Mouse (Mus musculus): ENCODE measurements around the gene Tef.

Tef gene

DNA sequence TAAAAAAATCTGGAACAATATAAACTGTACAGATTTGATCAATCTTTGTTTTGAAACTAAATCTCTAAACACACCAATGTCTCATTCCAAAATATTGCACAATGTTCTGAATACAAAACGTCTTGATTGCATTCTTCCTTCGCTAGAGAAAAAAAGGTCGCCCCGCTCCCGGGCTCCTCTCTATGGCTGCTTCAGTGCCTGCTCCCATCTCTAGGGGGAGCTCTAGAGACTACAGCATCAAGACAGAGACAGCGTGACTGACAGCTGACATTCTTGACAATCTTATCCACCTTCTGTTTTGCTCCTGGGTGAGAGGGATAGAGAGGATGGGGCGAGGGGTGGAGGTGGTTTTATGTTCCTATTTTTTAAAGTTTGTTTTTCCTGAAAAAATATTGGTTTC is 46.1 kb downstream of the Tef start:
- DNase-seq (ENCODE audit: low spot score): peak; percentile 83

DNA sequence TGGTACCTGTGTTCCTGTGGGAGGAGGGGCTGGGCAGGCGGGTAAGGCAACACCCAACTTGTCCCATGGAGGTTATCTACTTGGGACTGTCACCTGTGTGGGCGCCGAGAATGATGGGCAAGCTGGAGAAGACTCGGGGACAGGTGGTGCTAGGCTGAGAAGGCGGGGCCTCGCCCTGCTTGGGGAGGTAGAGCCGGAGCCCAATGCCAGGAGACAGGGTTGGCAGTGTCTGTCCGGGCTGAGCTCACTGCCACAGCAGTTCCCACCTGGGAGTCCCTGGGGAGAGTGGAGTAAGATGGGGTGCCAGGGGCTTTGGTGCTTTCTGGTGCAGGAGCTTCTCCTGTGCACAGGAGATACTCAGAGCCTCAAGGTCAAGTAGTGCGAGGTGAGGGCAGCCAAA is 46.9 kb downstream of the Tef start:
- DNase-seq (ENCODE audit: low spot score): no peak

DNA sequence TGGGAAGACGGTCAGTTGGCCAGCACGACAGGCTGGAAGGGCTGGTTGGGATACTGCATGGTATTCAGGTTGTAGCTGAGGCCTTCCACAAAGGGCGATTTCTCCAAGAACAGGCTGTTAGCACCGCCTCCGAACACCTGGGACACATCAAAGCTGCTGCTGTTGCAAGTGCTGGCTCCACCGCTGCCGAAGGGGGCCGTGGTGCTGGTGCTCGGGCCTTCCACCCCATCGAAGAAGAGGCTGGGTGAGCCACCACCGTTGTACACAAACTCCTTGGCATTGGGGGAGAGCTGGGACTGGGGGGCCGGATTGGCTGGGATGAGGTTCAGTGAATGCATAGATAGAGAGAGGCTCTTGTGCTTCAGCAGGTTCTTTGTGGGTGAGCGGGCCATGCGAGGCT is 48.5 kb downstream of the Tef start:
- DNase-seq (ENCODE audit: low spot score): no peak

DNA sequence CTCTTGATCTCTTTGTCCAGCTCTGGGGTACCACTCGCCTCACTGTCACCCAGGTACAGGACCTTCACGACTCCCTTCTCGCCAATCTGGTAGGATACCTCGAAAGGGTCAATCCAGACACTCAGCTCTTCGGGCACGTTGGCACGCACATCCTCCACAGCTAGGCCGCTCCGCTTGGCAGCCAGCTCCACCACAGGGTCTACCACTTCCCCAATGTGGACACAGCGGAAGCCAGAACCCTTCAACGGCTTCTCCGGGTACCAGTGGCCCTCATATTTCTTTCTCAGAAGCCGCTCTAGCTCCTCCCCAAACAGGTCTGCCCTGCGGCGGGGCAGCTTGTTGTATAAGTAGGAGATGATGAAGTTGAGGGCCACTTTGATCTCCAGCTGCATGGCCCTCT is 49.2 kb downstream of the Tef start:
- no peak for DNase-seq (ENCODE audit: low spot score)

DNA sequence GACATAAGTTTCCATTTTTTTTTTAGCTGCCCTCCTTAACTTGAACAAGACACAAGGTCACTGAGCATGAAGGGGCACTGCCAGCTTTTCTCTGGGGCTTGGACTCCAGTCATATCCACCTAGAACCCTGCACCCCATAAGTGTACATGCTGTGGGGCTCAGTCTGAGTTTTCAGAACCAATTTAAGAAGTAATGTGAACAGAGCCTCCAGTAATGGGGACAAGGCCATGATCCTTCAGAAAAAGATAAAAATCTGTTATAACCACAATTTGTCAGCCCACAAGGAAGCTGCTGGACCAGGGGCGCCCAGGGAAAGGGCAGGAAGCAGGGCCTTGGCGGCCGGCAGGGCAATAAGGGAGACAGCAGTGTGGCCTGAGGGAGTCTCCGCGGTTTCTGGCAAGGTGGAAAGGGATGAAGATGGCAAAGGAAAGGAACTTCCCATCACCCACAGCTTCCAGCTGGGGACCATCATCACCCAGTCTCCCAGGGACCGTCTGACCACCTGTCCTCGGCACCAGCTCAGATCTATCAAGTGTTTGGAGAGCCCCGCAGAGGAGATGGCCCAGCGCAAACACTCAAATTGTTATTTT is 50.3 kb downstream of the Tef start:
- no peak for DNase-seq (ENCODE audit: low spot score)

DNA sequence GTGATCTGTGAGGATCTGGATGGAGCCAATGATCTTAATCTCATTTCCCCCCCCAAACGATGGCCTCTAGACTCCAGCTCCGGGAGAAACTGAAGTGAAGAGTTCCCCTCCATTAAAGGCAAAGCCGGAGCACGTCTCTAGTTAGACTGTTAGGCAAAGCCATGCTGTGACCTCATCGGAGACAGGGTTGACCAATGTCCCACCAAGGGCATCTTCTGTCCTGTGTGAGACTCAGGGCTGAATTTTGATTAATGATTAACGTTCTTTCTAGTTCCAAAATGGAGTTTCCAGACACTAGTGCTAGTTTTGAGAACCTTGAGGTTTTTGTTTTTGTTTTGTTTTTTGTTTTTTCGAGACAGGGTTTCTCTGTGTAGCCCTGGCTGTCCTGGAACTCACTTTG is 50.9 kb downstream of the Tef start:
- no peak for DNase-seq (ENCODE audit: low spot score)

DNA sequence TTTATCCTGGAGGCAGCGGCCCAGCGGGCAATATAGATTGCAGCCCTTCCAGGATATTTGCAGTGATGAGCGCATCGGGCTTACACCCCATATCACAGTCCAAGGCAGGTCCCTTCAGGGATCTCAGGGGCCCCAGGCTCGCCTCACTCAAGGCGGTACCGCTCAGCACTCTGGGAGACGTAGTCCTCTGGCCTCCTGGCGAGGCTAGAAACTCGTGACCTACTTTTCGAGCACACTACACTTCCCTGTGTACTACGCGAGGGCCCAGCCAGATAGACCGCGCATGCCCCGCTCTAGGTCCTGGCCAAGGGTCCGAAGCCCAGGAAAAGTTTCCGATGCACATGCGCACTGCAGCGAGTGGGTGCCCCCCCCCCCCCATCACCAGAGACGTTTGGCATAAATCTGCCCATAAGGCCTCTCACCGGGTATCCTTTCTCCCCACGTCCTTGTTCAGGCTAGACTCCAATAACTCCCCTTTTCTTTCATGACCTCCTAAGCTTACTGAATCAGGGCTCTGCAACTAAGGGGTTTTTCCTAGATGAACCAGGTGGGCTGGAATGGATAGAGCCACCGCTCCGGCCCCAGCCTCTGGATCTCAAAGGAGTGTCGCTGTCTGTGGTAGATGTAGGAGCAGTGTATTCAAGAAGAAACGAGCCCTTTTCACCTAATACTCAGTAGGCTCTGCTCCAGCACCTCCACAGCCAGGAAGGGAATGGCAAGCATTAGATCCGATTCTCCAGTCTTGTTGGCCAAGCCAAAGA is 54.0 kb downstream of the Tef start:
- DNase-seq (ENCODE audit: low spot score): peak; percentile 91

DNA sequence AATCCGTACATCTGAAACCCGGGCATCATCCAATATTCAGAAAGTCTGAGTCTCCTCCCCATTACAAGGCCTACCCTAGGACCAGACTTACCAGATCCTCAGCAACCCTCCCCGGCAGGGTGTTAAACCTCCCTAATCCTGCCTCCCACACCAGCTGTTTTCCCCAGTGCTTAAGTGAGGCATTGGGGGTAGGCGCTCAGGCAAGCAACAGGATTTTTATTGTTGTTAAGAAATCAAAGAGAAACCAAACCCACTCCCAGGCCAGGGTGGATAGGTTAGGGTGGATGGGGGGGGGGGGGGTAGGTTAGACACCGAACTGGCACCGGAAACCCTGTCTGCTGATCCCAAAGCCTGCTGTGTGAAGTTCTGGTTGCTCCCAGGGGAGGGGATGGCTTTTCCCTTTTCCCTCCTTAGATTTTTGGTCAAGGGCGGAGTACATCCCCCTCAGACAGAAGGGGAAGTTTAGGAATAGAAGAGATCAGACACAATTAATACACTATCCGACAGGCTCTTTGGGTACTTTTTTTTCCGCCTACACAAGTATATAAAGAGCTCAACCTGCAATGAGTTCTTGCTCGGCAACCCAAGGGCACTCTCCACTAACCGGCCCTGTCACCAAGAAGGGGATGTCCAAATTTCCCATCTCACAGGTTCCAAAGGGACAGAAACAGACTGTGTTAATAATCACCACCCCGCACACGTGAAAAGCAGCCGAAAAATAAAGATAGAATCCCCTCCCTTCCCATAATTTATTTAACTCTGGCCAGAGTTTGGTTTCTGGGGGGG is 54.9 kb downstream of the Tef start:
- peak; percentile 54 for DNase-seq (ENCODE audit: low spot score)

DNA sequence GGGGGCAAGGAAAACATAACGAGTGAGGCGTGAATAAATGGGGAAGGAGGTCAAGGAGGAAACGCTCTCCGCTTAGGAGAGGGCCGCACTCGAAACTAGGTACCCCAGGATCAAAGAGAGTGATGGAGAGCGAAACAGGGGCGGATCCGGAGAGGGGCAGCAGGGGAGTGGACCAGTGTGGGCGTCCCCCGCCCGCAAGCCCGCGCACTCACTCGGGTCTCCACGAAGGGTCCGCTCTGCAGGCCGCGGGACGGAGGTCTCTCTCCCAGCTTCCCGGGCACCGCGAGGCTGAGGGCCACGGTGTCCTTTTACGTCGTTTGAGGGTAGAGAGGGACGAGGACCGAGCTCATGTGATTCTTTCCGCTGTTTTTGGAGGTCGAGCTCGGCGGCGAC is 55.5 kb downstream of the Tef start:
- no peak for DNase-seq (ENCODE audit: low spot score)

DNA sequence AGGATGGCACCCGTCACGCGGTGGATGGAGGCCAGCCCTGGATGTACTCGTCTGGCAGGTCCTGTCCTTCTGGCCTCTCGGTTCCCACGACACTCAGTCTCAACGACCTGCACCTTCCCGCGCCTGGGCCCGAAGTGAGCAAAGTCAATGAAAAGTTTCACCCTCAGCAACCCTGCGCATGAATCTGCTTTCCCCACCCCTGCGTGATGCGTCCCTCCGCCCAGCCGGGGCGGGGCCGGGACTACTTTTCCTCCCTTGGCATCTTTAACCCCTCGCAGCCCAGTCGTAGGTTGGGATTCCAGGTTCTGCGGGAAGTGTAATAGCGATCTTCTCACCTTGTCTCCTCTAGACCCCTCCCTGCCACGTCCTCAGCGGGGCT is 55.9 kb downstream of the Tef start:
- DNase-seq (ENCODE audit: low spot score): peak; percentile 89

DNA sequence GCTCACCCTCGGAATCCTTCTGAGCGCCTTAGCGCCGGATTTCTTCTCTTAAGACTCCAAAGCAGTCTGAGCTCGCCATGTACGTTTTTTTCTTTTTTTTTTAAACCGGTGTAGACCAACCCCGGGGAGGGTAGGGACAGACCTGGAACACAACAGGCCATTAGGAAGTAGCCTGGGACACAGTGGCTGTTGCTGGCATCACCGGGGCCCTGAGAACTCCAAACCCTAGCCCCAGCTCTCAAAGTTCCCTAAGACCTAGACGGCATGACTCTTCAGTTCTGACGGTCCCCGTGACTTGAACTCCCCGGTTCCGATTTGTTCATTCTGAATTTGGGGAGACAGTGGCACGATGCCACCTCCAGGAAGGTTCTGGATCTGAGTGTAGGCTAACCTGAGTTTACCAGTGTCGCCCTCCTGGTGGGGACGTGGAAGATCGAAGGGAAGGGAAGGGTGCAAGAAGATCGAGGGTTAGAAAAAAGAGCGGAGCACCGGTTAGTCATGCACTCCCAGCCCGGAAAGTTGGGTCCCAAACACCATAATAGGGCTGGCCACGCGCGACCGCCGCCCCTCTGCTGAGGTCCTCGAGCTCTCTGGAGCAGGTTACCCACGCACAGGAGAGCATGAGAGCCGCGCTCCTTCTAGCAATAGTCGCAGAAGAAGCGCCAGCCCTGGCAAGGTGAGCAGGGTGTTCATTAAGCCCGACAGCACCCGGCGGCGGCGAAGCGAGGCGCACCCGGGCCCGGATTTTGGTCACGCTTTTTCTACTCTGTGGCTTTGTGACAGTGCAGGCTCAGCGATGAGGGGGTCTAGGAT is 56.5 kb downstream of the Tef start, which contains the start of gene Tob2:
TSS of gene Tob2 (minus strand) at position 280 of the 813 bp plus-strand sequence.
- peak; percentile 55 for DNase-seq (ENCODE audit: low spot score)

DNA sequence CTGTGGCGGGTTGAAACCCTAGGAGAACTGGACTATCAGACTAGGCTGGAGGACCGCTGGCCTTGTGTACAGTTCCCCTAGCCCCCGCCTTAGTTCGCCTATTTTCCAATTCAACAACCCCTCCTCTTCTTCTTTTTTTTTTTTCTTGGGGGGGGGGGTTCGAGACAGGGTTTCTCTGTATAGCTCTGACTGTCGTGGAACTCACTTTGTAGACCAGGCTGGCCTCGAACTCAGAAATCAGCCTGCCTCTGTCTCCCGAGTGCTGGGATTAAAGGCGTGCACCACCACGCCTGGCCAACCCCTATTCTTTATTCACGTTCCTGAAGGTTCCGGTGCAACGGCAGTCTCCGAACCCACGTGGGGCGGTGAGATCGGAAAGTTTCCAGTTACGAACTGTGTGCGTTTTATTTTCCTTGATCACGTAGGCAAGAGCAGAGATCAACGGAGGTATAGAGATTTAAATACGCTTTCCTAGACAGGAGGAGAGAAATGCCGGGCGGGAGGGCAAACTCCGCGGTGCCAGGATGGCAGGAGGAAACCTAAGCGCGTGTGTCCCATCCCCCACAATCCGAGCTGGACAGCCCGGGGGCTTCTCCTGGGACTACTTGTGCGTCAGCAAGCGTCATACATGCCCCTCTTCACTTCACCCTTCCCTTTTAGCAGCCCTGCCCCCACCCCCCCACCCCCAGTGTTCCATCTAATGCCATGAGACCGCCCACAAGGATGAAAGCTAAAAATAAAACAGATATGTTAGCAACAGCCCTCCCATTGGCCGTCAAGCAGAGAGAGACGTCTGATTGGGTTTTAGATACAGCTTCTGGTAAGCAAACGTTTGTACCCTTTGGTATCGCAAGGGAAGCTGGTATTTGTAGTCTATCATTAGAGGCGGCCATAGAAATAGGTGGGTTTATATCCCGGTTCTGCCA is 57.4 kb downstream of the Tef start:
- peak; percentile 71 for DNase-seq (ENCODE audit: low spot score)

DNA sequence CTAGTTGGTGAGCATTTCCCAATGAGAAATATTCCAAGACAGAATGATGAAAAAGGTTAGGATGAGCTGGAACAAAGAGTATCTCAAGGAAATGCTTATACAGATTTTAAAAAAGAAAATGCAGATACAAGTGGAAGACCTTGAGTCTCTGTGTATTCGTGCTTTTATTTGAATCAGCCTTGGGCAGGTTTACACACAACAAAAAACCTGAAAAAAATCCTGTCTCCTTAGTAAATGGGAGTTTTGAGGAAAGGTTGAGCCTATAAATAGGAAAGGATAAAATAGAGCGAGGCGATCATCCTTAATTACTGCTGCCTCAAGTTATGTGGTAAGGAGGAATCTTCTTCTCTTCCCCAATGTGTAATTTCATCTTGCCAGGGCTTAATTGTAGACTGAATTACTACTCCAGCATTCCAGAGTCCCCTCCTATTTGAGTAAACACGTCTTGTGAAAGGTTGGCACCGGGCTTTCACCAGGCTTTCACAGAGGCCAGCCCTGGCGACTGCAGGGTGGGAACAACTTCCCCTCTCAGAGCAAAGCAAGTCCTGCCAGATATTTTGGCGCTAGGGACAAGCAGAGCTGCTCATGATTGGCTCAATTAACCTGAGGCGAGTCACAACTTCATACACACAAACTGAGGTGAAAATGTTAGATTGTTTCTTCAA is 58.4 kb downstream of the Tef start:
- no peak for DNase-seq (ENCODE audit: low spot score)

DNA sequence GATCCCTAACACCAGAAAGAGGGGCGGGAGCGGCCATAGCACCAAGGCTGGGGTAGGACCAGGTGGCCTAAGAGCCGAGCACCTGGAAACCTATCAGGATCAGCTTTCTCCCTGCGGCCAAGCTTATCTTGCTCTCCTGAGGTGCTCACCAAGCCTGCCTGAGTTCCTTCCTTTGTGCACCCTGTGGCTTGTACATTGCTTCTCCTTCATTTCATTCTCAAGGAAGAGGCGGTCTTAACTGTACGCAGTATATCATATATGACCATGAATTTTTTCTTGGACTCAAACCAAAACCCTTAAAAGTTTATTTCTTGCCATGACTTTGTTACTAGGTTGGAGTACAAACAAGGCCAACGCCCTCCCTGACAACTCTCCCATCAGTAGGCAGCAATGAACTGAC is 62.0 kb downstream of the Tef start:
- DNase-seq (ENCODE audit: low spot score): no peak

DNA sequence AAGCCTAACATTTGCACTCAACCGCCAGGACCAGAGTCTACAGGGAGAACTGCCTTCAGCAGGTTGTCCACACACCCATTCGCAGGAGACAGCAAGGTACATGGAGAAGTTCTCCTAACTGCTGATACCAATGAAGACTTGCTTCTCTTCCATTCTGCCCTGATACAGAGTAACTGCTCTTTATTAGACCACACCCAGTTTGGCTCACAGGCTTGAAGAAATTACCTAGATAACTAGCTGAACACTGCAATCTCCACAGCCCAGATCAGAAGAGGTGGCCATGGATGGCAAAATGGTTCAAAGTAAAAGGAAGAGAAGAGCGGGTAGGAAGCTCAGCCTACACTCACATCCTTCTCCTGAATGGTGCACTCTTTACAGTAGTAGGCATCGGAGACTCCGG is 67.8 kb downstream of the Tef start:
- no peak for DNase-seq (ENCODE audit: low spot score)

DNA sequence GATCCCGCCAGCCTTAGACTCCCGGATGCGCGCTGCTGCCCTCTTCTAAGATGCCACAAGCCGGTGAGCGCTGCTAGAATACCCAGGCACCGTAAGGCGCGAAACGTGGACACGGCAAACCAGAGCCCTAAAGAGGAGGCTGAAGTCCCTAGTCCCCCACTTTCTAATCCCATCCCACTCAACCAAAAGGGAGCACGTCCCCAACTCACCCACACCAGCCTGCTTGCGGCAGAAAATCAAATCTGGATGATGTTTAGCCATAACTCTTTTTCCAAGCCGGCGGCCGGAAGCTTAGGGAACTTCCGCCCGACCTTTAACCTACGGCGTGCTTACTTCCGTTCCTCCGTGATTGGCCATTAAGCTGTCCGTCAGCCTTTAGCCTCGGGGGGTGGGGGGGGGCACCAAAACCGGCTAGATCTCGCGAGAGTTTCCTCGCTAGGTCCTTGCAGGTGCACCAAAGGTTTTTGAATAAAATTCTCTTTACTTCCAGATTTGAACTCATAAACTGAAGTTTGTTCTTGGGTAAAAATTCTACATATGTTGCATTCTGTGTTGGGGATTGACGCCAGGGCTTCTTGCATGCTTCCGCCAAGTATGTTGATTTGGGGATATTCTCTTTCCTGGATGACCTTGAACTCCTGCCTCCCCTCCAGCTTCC is 69.5 kb downstream of the Tef start, which contains the start of gene Phf5a:
TSS of gene Phf5a (minus strand) at position 308 of the 658 bp plus-strand sequence.
- DNase-seq (ENCODE audit: low spot score): peak; percentile 96

DNA sequence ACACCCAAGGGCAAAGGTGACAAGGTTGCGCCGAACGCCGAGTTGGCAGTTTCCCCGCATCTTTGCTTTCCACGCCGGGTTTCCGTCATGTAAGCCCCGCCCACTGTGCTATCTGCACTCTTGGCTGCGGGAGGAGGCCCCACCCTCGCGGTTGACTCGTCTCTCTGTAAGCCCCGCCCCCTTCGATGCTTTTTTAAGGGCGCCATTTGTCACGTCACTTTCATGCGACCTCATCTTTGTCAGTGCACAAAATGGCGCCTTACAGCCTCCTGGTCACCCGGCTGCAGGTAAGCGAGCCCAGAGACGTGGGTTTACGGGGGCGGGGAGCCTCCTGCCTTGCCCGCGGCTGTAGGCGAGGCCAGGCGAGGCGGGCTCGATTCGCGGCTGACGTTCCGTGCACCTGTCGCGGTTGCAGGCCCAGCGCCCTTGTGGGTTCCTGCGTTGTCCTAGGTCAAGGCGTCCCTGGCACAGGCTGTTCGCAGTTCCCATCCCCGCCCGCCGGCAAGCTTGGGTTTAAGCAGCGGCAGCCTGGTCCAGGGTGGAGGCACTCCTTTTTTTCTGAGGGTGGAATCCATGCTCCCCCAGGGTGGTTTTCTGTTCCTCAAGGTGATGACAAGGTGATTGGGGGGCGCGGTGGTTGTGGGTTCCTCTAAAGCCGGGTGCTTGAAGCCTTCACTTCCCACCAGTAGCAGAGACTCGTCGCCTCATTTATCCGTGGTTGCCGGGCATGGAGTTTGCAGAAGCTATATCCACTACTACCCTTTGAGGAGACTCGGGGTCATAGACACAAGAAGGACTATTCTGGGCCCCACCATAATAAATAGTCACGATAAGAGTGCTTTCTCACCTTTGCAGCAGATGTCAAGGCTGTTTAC is 70.3 kb downstream of the Tef start, which contains the start of gene Aco2:
TSS of gene Aco2 (plus strand) at position 48 of the 875 bp plus-strand sequence.
- DNase-seq (ENCODE audit: low spot score): peak; percentile 99
